Mouse (Mus musculus) CH12.LX (cell line): ENCODE data around the gene Defb45. TPM values are rescaled to one million over a fixed set of nuclear protein-coding genes. Genes with fewer than 3 reads are reported as not detected.

Experiments used
- DNase-seq: peaks from one replicate; pipeline ENCODE4 v3.0.0-alpha.2; 2013; ENCODE audit errors: extremely low read depth
- H3K27ac ChIP-seq: 2 replicates; pipeline ENCODE4 v1.5.1; 2012; ENCODE audit warnings: low read depth, mild to moderate bottlenecking, control low read depth, moderate library complexity; ENCODE audit not compliant: insufficient read depth
- H3K27me3 ChIP-seq: replicated peaks from 2 replicates; pipeline ENCODE3; 2012; ENCODE audit warnings: inconsistent platforms
- H3K36me3 ChIP-seq, 2 experiments: replicated peaks in 1 of 2; 2 replicates each; pipeline versions ENCODE3 to v1.6.1; 2012; ENCODE audit warnings: inconsistent platforms in 1 of 2, low read length in 1 of 2, mild to moderate bottlenecking in 1 of 2, mixed read lengths in 1 of 2, moderate library complexity in 1 of 2; ENCODE audit not compliant: control insufficient read depth in 1 of 2, insufficient read depth in 1 of 2
- H3K4me1 ChIP-seq, 2 experiments: 2 replicates each; pipeline ENCODE4 v1.6.1; 2012; ENCODE audit warnings: inconsistent platforms in 1 of 2, moderate library complexity in 1 of 2; ENCODE audit not compliant: insufficient read depth in 2 of 2, control insufficient read depth in 1 of 2
- H3K4me2 ChIP-seq: 2 replicates; pipeline ENCODE4 v1.6.1; 2012; ENCODE audit warnings: low read depth, mild to moderate bottlenecking, control low read depth; ENCODE audit not compliant: poor library complexity, insufficient read depth, severe bottlenecking
- H3K4me3 ChIP-seq, 3 experiments: fragments of 150-350 bp in 1 of 3; sonication (generic) in 1 of 3; replicated peaks in 1 of 3; 2 replicates each; pipeline versions ENCODE3 to v1.5.1; 2011 to 2012; ENCODE audit warnings: low read depth in 2 of 3, low read length in 2 of 3, mild to moderate bottlenecking in 2 of 3, moderate library complexity in 2 of 3, control low read depth in 1 of 3, improper control_type of control experiment in 1 of 3, inconsistent platforms in 1 of 3, mixed read lengths in 1 of 3; ENCODE audit not compliant: poor library complexity in 1 of 3
- H3K79me2 ChIP-seq: replicated peaks from 2 replicates; pipeline ENCODE4 v1.6.1; 2012; ENCODE audit warnings: mild to moderate bottlenecking, moderate library complexity; ENCODE audit not compliant: control insufficient read depth, poor library complexity, insufficient read depth, severe bottlenecking; ENCODE audit errors: extremely low read depth
- H3K9ac ChIP-seq: 2 replicates; pipeline ENCODE4 v1.6.1; 2012; ENCODE audit warnings: low read depth, mild to moderate bottlenecking, control low read depth, moderate library complexity; ENCODE audit not compliant: insufficient read depth
- H3K9me3 ChIP-seq: replicated peaks from 2 replicates; pipeline ENCODE3; 2012; ENCODE audit warnings: low read length, inconsistent platforms, mixed read lengths
- BHLHE40 ChIP-seq: IDR thresholded peaks from 2 replicates; pipeline ENCODE4 v1.6.1; 2011; ENCODE audit warnings: mild to moderate bottlenecking, low read depth, low read length, improper control_type of control experiment
- CHD1 ChIP-seq: IDR thresholded peaks from 2 replicates; pipeline ENCODE4 v1.6.1; 2012; ENCODE audit warnings: low read depth, low read length, improper control_type of control experiment, inconsistent platforms
- CTCF ChIP-seq, 2 experiments: IDR thresholded peaks in 1 of 2; conservative IDR thresholded peaks in 1 of 2; 2 replicates each; pipeline ENCODE4 v1.5.1; 2011 to 2012; ENCODE audit warnings: low read depth in 2 of 2, low read length in 2 of 2, improper control_type of control experiment in 1 of 2, inconsistent platforms in 1 of 2, mild to moderate bottlenecking in 1 of 2, moderate library complexity in 1 of 2
- E2F4 ChIP-seq: IDR thresholded peaks from 2 replicates; pipeline ENCODE4 v1.6.1; 2011; ENCODE audit warnings: low read depth, low read length, improper control_type of control experiment; ENCODE audit not compliant: insufficient replicate concordance
- EP300 ChIP-seq: IDR thresholded peaks from 2 replicates; pipeline ENCODE4 v1.6.1; 2011; ENCODE audit warnings: low read length, improper control_type of control experiment
- ETS1 ChIP-seq: conservative IDR thresholded peaks from 2 replicates; pipeline ENCODE4 v1.6.1; 2012; ENCODE audit warnings: low read depth, mild to moderate bottlenecking, inconsistent platforms, low read length, improper control_type of control experiment, moderate library complexity
- HCFC1 ChIP-seq: IDR thresholded peaks from 2 replicates; pipeline ENCODE4 v1.6.1; 2012; ENCODE audit warnings: low read depth, mild to moderate bottlenecking, inconsistent platforms, low read length, improper control_type of control experiment
- JUN ChIP-seq: IDR thresholded peaks from 2 replicates; pipeline ENCODE4 v1.6.1; 2011; ENCODE audit warnings: low read depth, mild to moderate bottlenecking, low read length, improper control_type of control experiment, moderate library complexity; ENCODE audit not compliant: insufficient read depth
- JUND ChIP-seq: conservative IDR thresholded peaks from 2 replicates; pipeline ENCODE4 v1.6.1; 2011; ENCODE audit warnings: low read depth, low read length, improper control_type of control experiment
- KAT2A ChIP-seq: IDR thresholded peaks from 2 replicates; pipeline ENCODE4 v1.6.1; 2012; ENCODE audit warnings: low read length, improper control_type of control experiment, inconsistent platforms; ENCODE audit not compliant: insufficient replicate concordance
- MAFK ChIP-seq: IDR thresholded peaks from 2 replicates; pipeline ENCODE4 v1.6.1; 2011; ENCODE audit warnings: low read length, improper control_type of control experiment; ENCODE audit not compliant: insufficient replicate concordance
- MAX ChIP-seq: IDR thresholded peaks from 2 replicates; pipeline ENCODE4 v1.6.1; 2011; ENCODE audit warnings: low read length, improper control_type of control experiment
- MXI1 ChIP-seq: IDR thresholded peaks from 2 replicates; pipeline ENCODE4 v1.6.1; 2011; ENCODE audit warnings: mild to moderate bottlenecking, low read depth, low read length, improper control_type of control experiment
- MYC ChIP-seq: IDR thresholded peaks from 2 replicates; pipeline ENCODE4 v1.6.1; 2011; ENCODE audit warnings: low read depth, mild to moderate bottlenecking, improper control_type of control experiment, low read length
- NELFE ChIP-seq: IDR thresholded peaks from 2 replicates; pipeline ENCODE4 v1.6.1; 2011; ENCODE audit warnings: low read depth, low read length, improper control_type of control experiment
- PAX5 ChIP-seq: IDR thresholded peaks from 2 replicates; pipeline ENCODE4 v1.6.1; 2012; ENCODE audit warnings: low read length, inconsistent platforms, mixed read lengths
- POLR2AphosphoS2 ChIP-seq: IDR thresholded peaks from 2 replicates; pipeline ENCODE4 v1.6.1; 2011; ENCODE audit warnings: low read depth, low read length, improper control_type of control experiment
- RAD21 ChIP-seq: IDR thresholded peaks from 2 replicates; pipeline ENCODE4 v1.6.1; 2011; ENCODE audit warnings: low read depth, mild to moderate bottlenecking, low read length, improper control_type of control experiment, moderate library complexity
- SIN3A ChIP-seq: IDR thresholded peaks from 2 replicates; pipeline ENCODE4 v1.6.1; 2012; ENCODE audit warnings: low read length, improper control_type of control experiment, inconsistent platforms
- SMC3 ChIP-seq: IDR thresholded peaks from 2 replicates; pipeline ENCODE4 v1.6.1; 2011; ENCODE audit warnings: low read depth, low read length, improper control_type of control experiment
- TCF12 ChIP-seq: IDR thresholded peaks from 2 replicates; pipeline ENCODE4 v1.6.1; 2014; ENCODE audit warnings: low read depth, mild to moderate bottlenecking, inconsistent platforms, low read length, improper control_type of control experiment
- USF2 ChIP-seq: conservative IDR thresholded peaks from 2 replicates; pipeline ENCODE4 v1.6.1; 2011; ENCODE audit warnings: low read depth, low read length, improper control_type of control experiment
- ZMIZ1 ChIP-seq: IDR thresholded peaks from 2 replicates; pipeline ENCODE4 v1.6.1; 2012; ENCODE audit warnings: low read depth, mild to moderate bottlenecking, inconsistent platforms, low read length, improper control_type of control experiment
- ZNF384 ChIP-seq: IDR thresholded peaks from 2 replicates; pipeline ENCODE4 v1.6.1; 2012; ENCODE audit warnings: low read depth, low read length, improper control_type of control experiment, inconsistent platforms
- dilution Hi-C: fragments of 300-500 bp; cut with MboI; formaldehyde crosslinking; loops from 2 replicates; pipeline ENCODE4 v1.14.3; 2020; ENCODE audit warnings: low sequenced_read_pairs; ENCODE audit not compliant: extremely low pct_unique_long_range_greater_than_20kb, extremely low pct_ligation_motif_present
- in situ Hi-C: fragments of 300-500 bp; cut with MboI; formaldehyde crosslinking; loops from 3 replicates; pipeline ENCODE4 v1.14.3; 2019; ENCODE audit warnings: low sequenced_read_pairs, low pct_ligation_motif_present, low pct_unique_long_range_greater_than_20kb, mixed read lengths
- polyA plus RNA-seq: library from polyadenylated mRNA; unstranded; fragments of >175 nt; gene quantifications from 2 replicates; pipeline ENCODE4 v1.2.1, GENCODE M21; 2012; ENCODE audit warnings: low read depth; ENCODE audit not compliant: insufficient read length
- total RNA-seq, 2 experiments: library from RNA; depleted of rRNA; stranded (reverse); fragments of 300-350 nt in 1 of 2; fragments of >200 nt in 1 of 2; gene quantifications; 2 replicates each; pipeline ENCODE4 v1.2.3; 2012 to 2014

Gene Defb45
- total and polyA plus RNA-seq, 3 experiments = not detected

DNA sequence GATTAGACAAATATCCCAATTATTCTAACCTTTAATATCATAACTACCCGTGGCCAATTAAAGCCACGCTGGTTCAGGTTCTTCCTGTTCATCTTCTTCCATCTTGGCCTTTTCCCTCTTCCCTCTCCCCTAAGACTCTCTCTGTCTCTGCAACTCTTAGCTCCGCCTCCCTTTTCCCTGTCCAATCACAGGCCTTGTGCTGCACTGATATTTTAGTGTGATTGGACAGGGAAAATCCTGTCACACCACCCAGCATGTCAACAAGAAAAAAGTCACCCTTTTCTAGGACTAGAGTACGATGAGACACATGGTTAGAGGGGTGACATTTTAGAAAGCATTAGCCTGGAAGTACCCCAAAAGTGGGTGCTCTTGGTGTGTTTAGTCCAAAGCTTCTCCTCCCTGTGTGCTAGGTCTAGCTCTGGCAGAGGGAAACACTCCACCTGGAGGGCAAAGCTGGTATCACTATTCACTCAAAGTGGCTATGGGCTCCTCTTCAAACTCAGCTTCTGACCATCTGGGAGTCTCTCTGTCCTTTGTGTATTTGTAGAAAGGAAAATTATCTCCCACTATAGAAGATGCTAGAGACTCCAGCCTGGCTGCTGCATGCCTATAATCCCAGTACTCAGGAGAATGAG, 12.2 kb downstream of the Defb45 start:
- dilution Hi-C loops (no loop called here), in situ Hi-C loops (loop anchor here (25.0 kb wide), 1 partner anchor 125 kb away; the partner anchor contains the start of gene Defb23)
- H3K36me3 ChIP-seq = no peaks in the 10 kb centered on the region
- H3K79me2 ChIP-seq = no peaks in the 10 kb centered on the region
- H3K4me1 ChIP-seq = peaks cover 0 to 7% of the 10 kb centered on the region in 2 experiments; a peak in 2 of 4 replicates
- H3K27me3 ChIP-seq = peaks cover 42% of the 10 kb centered on the region
- no peak overlapping the region for H3K27ac ChIP-seq
- peak; percentile 43 for DNase-seq
- H3K4me3 ChIP-seq = no peak overlapping the region
- H3K9me3 ChIP-seq = no peaks in the 10 kb centered on the region
- H3K4me2 ChIP-seq = no peak overlapping the region
- H3K9ac ChIP-seq = no peak overlapping the region
- TF ChIP-seq BHLHE40 (no peak), EP300 (no peak), TCF12 (no peak), SMC3 (peak; percentile 69), JUN (no peak), ZNF384 (no peak), CTCF (conservative IDR thresholded peaks at IDR 0.05 in 1 of 2, IDR thresholded peaks at IDR 0.05 in 1 of 2; ENCODE audit: low read depth in 2 of 2, low read length in 2 of 2) (peak; percentile 59 to 71; a peak in 3 of 4 replicates), ZMIZ1 (no peak), RAD21 (peak; percentile 47), NELFE (no peak)

DNA sequence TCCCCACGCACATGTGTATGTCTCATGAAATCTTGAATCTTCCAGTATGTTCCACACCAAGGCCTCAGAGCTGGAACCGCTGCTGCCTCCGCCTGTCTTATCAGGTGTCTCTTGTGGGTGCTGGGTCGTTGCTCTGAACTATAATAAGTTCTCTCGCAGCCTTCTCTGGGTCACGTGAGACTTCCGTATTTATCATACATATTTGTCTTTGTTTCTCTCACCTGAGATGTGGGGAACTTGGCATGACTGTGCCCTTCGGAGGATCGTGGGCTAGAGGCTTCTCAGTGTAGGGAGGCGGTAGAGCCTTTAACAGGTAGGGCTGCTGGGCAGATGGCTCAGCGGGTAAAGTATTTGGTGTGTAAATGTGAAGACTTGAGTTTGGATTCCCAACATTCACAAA, 18.6 kb downstream of the Defb45 start:
- Histone ChIP-seq H3K4me2 (no peak overlapping the region), H3K4me1 (no peaks in the 10 kb centered on the region), H3K79me2 (no peaks in the 10 kb centered on the region), H3K36me3 (no peaks in the 10 kb centered on the region), H3K4me3 (no peak overlapping the region), H3K27me3 (peaks cover 57% of the 10 kb centered on the region), H3K9ac (no peak overlapping the region), H3K9me3 (no peaks in the 10 kb centered on the region), H3K27ac (no peak overlapping the region)
- DNase-seq = no peak
- TF ChIP-seq USF2 (no peak), MAX (no peak), ETS1 (no peak), BHLHE40 (no peak), MXI1 (no peak), KAT2A (no peak), CHD1 (no peak), EP300 (no peak), JUND (no peak), HCFC1 (no peak), MYC (no peak), POLR2AphosphoS2 (no peak), MAFK (no peak), CTCF (conservative IDR thresholded peaks at IDR 0.05 in 1 of 2, IDR thresholded peaks at IDR 0.05 in 1 of 2; ENCODE audit: low read depth in 2 of 2, low read length in 2 of 2) (no peak), E2F4 (no peak), SIN3A (no peak), PAX5 (no peak)
- dilution Hi-C loops (no loop called here), in situ Hi-C loops (loop anchor here (25.0 kb wide), 1 partner anchor 118 kb away; the partner anchor contains the start of gene Defb23)
